Mouse (Mus musculus): Measurements from ENCODE around the gene Rdh16f2.
"Not testable (repeated sequence)": the region's sequence is repeated elsewhere in the genome, so short reads cannot be mapped to it uniquely, and the experiment has no call there.

Rdh16f2 gene

GRCm38 (mm10) chr10:127891481-127891880 lies 25.2 kb downstream of the Rdh16f2 start:
- no peak for DNase-seq (ENCODE audit: low spot score in 2 of 2)

DNA sequence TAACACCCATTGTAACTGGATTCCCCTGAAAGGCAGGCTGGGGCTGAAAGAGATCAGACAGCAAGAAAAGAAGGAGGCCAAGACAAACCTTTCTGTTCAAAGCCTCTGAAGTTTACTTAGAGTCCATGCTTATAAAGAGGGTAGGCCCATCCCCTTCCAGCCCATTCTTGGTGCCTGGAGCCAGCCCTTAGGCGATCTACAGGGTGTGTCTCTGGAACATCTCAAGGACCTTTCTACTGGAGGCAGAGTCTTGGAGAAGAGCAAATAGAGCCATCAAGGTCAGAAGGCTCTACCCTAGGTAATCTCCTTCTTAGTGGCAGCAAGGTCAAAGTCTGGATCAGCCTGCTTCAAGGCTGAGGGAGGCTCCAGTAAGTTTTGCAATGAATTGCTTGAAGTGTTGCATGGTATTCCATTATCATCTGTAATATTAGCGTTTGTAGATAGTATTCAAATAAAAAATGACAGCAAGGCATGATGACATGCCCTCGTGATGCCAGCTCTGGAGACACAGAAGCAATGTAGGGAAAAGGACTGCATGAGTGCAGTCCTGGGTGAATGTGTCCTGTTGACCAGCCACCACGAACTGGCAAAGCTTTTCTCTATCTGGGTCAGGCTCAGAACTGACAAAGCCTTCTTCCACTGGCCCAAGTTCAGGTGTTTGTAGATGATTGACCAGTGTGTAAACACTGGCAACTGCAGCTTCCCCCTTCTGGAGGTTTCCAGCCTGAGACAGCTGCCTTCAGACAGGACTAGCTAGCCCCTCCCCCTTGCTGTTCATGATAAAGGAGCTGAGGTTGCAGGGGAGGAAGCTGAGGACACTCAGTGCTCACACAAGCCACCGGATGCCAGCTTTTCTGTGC lies 27.1 kb downstream of the Rdh16f2 start:
- DNase-seq (ENCODE audit: low spot score in 2 of 2) = not testable (repeated sequence)

GRCm38 (mm10) chr10:127896705-127897104 lies 30.4 kb downstream of the Rdh16f2 start:
- no peak for DNase-seq (ENCODE audit: low spot score in 2 of 2)

DNA sequence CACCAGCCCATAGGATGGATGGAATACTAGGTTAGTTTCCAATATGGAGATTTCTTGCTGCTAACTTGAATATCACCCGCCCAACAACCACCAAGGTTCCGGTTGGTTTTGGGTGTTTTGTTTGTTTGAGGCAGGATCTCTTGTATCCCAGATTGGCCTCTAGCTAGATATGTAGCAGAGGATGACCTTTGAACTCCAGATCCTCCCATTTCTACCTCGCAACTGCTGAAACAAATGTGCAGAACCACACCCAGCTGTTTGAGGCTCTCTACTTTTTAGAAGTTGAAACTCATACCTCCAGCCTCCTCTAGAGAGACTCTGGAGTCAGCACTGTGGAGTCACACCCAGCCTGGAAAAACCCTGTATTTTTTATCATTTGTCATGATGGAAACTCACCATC lies 31.2 kb downstream of the Rdh16f2 start:
- no peak for DNase-seq (ENCODE audit: low spot score in 2 of 2)

DNA sequence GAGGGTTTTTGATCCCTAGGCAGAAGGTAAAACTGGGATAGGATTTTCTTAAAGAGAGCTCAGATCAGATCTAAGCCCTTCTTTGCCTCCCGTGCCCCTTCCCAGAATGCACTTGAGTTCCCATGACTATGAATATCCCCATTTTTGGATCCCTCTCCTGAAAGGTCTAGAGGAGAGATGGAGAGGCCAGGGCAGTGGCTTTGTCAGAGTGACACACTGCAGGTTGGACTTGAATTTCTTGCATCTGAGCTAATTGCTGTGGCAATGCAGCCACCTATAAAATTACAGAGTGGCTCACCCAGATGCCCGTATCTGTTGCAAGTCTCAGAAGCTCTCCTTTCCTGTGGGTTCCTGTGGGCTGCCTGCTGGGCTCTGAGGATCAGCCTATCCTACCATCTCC lies 31.9 kb downstream of the Rdh16f2 start, which contains the start of gene Sdr9c7:
Gene Sdr9c7 (plus strand): TSS at position 301 of the 400 bp plus-strand sequence.
- no peak for DNase-seq (ENCODE audit: low spot score in 2 of 2)

- DNase-seq (ENCODE audit: low spot score in 2 of 2) = no peak
These were observed 33.5 kb downstream of the Rdh16f2 start for GRCm38 (mm10) chr10:127899783-127900182.

GRCm38 (mm10) chr10:127901751-127902150 lies 35.5 kb downstream of the Rdh16f2 start:
- no peak for DNase-seq (ENCODE audit: low spot score in 2 of 2)

DNA sequence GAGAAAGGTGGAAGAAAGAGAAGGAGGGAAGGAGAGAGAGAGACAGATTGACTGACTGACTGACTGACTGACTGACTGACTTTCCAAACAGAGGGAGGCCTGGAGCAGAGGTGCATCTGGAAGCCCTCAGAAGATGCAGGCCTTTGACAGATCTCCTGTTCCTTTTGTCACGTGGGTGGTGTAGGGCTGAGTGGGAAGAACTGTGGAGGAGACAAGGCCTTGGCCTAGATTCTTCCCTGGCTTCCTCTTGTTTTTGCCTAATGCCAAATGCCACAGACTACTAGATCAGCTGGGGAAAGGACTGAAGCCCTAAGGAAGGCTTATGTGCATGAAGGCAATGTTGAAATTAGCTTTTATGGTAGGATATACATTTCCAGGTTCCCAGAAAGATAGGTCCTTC lies 36.8 kb downstream of the Rdh16f2 start:
- DNase-seq (ENCODE audit: low spot score in 2 of 2) = no peak

- peak; percentile 18 to 26 for DNase-seq (ENCODE audit: low spot score in 2 of 2)
These were observed 38.6 kb downstream of the Rdh16f2 start for GRCm38 (mm10) chr10:127904718-127905446.

DNA sequence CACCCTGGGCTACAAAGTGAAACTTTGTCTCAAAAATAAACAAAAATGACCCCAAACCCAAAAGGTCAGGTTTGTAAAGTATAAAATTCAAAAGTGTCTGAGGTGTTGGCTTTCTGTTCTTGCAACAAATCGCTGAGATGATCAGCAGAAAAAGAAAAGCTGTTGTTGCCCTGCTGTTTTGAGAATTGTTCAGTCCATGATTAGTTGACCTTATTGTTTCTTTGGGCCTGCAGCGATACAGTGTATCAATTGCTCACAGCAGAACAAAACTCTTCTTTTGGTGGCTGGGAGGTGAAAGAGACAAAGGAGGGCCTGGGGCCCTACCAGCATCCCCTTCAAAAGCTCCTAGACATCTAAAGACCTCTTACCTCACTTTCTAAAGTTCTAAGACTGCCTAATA lies 39.9 kb downstream of the Rdh16f2 start:
- no peak for DNase-seq (ENCODE audit: low spot score in 2 of 2)

- no peak for DNase-seq (ENCODE audit: low spot score in 2 of 2)
These were observed 41.2 kb downstream of the Rdh16f2 start for GRCm38 (mm10) chr10:127907386-127907951.

GRCm38 (mm10) chr10:127915578-127915977 lies 49.3 kb downstream of the Rdh16f2 start:
- DNase-seq (ENCODE audit: low spot score in 2 of 2) = no peak

DNA sequence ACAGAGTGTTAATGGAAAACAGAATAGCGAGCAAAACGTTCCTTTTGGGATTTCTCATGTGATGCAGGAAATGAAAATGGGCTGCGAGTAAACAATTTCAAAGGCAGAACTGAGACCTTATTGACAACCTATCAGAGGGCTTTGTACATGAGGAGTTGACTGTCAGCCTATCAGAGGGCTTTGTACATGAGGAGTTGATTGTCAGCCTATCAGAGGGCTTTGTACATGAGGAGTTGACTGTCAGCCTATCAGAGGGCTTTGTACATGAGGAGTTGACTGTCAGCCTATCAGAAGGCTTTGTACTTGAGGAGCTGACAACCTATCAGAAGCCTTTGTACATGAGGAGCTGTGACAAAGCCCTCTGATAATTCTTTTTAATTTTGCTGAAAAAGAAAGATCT lies 50.9 kb downstream of the Rdh16f2 start:
- DNase-seq (ENCODE audit: low spot score in 2 of 2) = not testable (repeated sequence)

- DNase-seq (ENCODE audit: low spot score in 2 of 2) = no peak
These were observed 51.4 kb downstream of the Rdh16f2 start for GRCm38 (mm10) chr10:127917651-127918050.

GRCm38 (mm10) chr10:127922241-127922640 lies 56.0 kb downstream of the Rdh16f2 start:
- DNase-seq (ENCODE audit: low spot score in 2 of 2) = no peak

GRCm38 (mm10) chr10:127923024-127923423 lies 56.8 kb downstream of the Rdh16f2 start:
- DNase-seq (ENCODE audit: low spot score in 2 of 2) = no peak

- no peak for DNase-seq (ENCODE audit: low spot score in 2 of 2)
These were observed 58.5 kb downstream of the Rdh16f2 start for GRCm38 (mm10) chr10:127924597-127925378.

Data from frontal cortex, postnatal 36 days (tissue).